Mouse (Mus musculus) cortical plate, adult 2 months (tissue): ENCODE data around the gene Gm20532.

ENCODE experiments used
- CTCF ChIP-seq: fragments of 200-500 bp; IDR thresholded peaks from 2 replicates; pipeline ENCODE4 v1.5.1; 2011; ENCODE audit warnings: mild to moderate bottlenecking, control low read depth, low read length; ENCODE audit not compliant: insufficient read depth; ENCODE audit errors: extremely low read depth
- POLR2A ChIP-seq: fragments of 200-500 bp; IDR thresholded peaks from 2 replicates; pipeline ENCODE4 v1.6.1; 2011; ENCODE audit warnings: mild to moderate bottlenecking, low read length, control low read depth; ENCODE audit not compliant: insufficient read depth; ENCODE audit errors: extremely low read depth

GRCm38 (mm10) chr2:26601595-26601994, 15.2 kb downstream of the Gm20532 start:
- TF ChIP-seq POLR2A (no peak), CTCF (no peak)
